Mouse (Mus musculus) cerebellum, adult 2 months (tissue): Measurements from ENCODE around the gene Atp13a5.

ENCODE experiments used
- CTCF ChIP-seq: fragments of 200-500 bp; IDR thresholded peaks from 2 replicates; pipeline ENCODE4 v1.5.1; 2011; ENCODE audit warnings: low read depth, mild to moderate bottlenecking, control low read depth, low read length, moderate library complexity, borderline replicate concordance; ENCODE audit not compliant: insufficient read depth
- POLR2A ChIP-seq: fragments of 200-500 bp; IDR thresholded peaks from 2 replicates; pipeline ENCODE4 v1.6.1; 2011; ENCODE audit warnings: low read length, control low read depth, borderline replicate concordance; ENCODE audit not compliant: insufficient read depth

GRCm38 (mm10) chr16:29374636-29375035 is 3.9 kb downstream of the Atp13a5 start:
- TF ChIP-seq CTCF, result no peak
- no peak for TF ChIP-seq POLR2A
